Mouse (Mus musculus) heart, postnatal 36 days (tissue): ENCODE results near the gene Col5a1. TPM values are rescaled to one million over a fixed set of nuclear protein-coding genes. Genes with fewer than 3 reads are reported as not detected.

Source experiments
- DNase-seq, 2 experiments: peaks; one replicate each; pipeline ENCODE4 v3.0.0; 2021 to 2022
- intact Hi-C: fragments of 180-260 bp; cut with DNase I; formaldehyde crosslinking; loops from one replicate; pipeline ENCODE4 v1.15.1; 2025
- total RNA-seq, 2 experiments: library from RNA; stranded (reverse); gene quantifications; 2 replicates each; pipeline ENCODE4 v1.2.3; 2021

Col5a1 gene
- total RNA-seq, 2 experiments from 2014 or later: 35.8 to 42.4 TPM

- intact Hi-C loops: no loop called here
- no peak for DNase-seq
Observed at GRCm38 (mm10) chr2:28014778-28015177, 128.6 kb downstream of the Col5a1 start.

- DNase-seq: no peak
- intact Hi-C loops: no loop called here
Observed at GRCm38 (mm10) chr2:28024416-28024815, 138.2 kb downstream of the Col5a1 start.

- no peak for DNase-seq
- intact Hi-C loops: no loop called here
Observed at GRCm38 (mm10) chr2:28025776-28026175, 139.6 kb downstream of the Col5a1 start.

- DNase-seq: no peak
- intact Hi-C loops: no loop called here
Observed at GRCm38 (mm10) chr2:28031860-28032259, 145.6 kb downstream of the Col5a1 start.

- intact Hi-C loops: no loop called here
Observed at GRCm38 (mm10) chr2:28032469-28032868, 146.2 kb downstream of the Col5a1 start.

GRCm38 (mm10) chr2:28034011-28034710 is 147.9 kb downstream of the Col5a1 start:
- intact Hi-C loops: no loop called here
- DNase-seq: no peak

More at GRCm38 (mm10) chr2:28032469-28032868, 146.2 kb downstream of the Col5a1 start:
- DNase-seq: no peak

GRCm38 (mm10) chr2:28036788-28037187 is 150.6 kb downstream of the Col5a1 start:
- no peak for DNase-seq
- intact Hi-C loops: no loop called here

GRCm38 (mm10) chr2:28037505-28038390 is 151.5 kb downstream of the Col5a1 start:
- DNase-seq: no peak
- intact Hi-C loops: no loop called here

- intact Hi-C loops: no loop called here
- peak; percentile 23 to 26 for DNase-seq
Observed at GRCm38 (mm10) chr2:28038391-28039096, 152.3 kb downstream of the Col5a1 start.

GRCm38 (mm10) chr2:28039647-28040325 is 153.6 kb downstream of the Col5a1 start:
- intact Hi-C loops: no loop called here
- no peak for DNase-seq

GRCm38 (mm10) chr2:28040466-28040865 is 154.2 kb downstream of the Col5a1 start:
- intact Hi-C loops: no loop called here
- no peak for DNase-seq

GRCm38 (mm10) chr2:28044920-28045598 is 158.8 kb downstream of the Col5a1 start:
- no peak for DNase-seq
- intact Hi-C loops: no loop called here

GRCm38 (mm10) chr2:28046311-28046710 is 160.1 kb downstream of the Col5a1 start:
- DNase-seq: no peak
- intact Hi-C loops: no loop called here

GRCm38 (mm10) chr2:28047092-28047491 is 160.9 kb downstream of the Col5a1 start:
- intact Hi-C loops: no loop called here

GRCm38 (mm10) chr2:28059922-28060321 is 173.7 kb downstream of the Col5a1 start:
- intact Hi-C loops: no loop called here
- no peak for DNase-seq

More at GRCm38 (mm10) chr2:28047092-28047491, 160.9 kb downstream of the Col5a1 start:
- DNase-seq: no peak

GRCm38 (mm10) chr2:28063711-28064338 is 177.6 kb downstream of the Col5a1 start:
- no peak for DNase-seq
- intact Hi-C loops: no loop called here

- intact Hi-C loops: no loop called here
- no peak for DNase-seq
Observed at GRCm38 (mm10) chr2:28064339-28065080, 178.3 kb downstream of the Col5a1 start.

GRCm38 (mm10) chr2:28065081-28065651 is 178.9 kb downstream of the Col5a1 start:
- no peak for DNase-seq
- intact Hi-C loops: no loop called here
